Mouse (Mus musculus): ENCODE measurements at regions not wholly inside any gene's neighbourhood (a gene's known extent, or its start where the extent isn't known, plus 50 kb on each side); places are given as distances from the start of the nearest gene placed in this dataset.

DNA sequence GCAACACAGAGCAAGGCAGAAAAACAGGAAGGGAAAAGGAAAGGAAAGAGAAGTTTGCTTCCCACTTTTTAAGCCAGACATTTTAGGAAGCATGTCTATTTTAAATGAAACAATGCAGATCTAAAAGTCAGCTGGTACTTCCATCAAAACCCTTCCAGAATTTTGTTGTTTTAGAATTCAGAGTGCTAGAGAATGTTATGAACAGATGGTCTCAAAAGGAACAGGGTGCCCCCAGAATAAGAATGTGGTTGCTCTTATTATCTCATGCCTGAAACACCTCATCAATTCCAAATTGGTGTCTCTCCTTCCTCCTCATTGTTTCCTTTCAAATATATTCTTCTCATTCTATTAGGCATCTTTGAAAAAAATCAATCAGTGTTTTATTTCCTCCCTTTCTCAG is 60.0 kb upstream of the Gm527 start:
- H3K4me3 ChIP-seq (replicated peaks; ENCODE audit: low read length): no peak overlapping the region
- no peaks in the 10 kb centered on the region for H3K36me3 ChIP-seq (ENCODE audit: insufficient read depth, low read length)
- no peaks in the 10 kb centered on the region for H3K4me1 ChIP-seq (replicated peaks; ENCODE audit: low read depth, low read length)
- H3K9me3 ChIP-seq (ENCODE audit: low read length): peaks cover 20% of the 10 kb centered on the region
- no peak for TF ChIP-seq CTCF (conservative IDR thresholded peaks at IDR 0.05; ENCODE audit: low read length)
- TF ChIP-seq POU5F1 (IDR thresholded peaks at IDR 0.05; ENCODE audit: borderline replicate concordance, low read length): no peak
- TF ChIP-seq NANOG (IDR thresholded peaks at IDR 0.05; ENCODE audit: borderline replicate concordance, low read length): no peak
- H3K27me3 ChIP-seq (ENCODE audit: insufficient read depth, low read length): no peaks in the 10 kb centered on the region
